Mouse (Mus musculus) right cerebral cortex, postnatal 25 days (tissue): Measurements from ENCODE around the gene Gm7358.
"Not testable (repeated sequence)": the region's sequence is repeated elsewhere in the genome, so short reads cannot be mapped to it uniquely, and the experiment has no call there.

Experiments used
- DNase-seq: peaks from one replicate; pipeline ENCODE4 v3.0.0; 2022

Gene Gm7358

GRCm38 (mm10) chr17:14059431-14059830, at the start of gene Gm7358:
Gm7358 (minus strand) TSS chr17:14059531.
- not testable (repeated sequence) for DNase-seq

DNA sequence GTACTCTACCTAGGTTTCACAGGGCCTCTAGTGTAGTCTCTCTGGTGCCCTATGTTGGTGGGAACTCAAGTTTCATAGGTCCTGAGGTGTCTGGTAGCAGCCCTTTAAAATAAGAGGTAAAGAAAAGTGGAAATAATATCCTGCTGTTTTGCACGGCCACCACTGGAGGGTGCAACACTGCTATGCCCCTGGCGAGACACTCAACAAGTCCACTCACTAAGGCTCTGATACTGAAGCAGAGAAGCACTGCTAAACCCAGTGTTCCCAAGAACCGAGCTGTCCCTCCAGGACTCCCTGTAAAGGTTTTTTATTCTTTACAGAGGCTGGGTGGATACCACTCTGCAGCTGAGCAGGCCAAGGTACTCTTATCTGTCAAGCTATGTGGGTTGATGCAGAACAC, 43.7 kb upstream of the Gm7358 start:
- not testable (repeated sequence) for DNase-seq

- peak; percentile 23 for DNase-seq
Observed at GRCm38 (mm10) chr17:14101446-14101980, 42.2 kb upstream of the Gm7358 start.

GRCm38 (mm10) chr17:14099886-14100285, 40.6 kb upstream of the Gm7358 start:
- DNase-seq = not testable (repeated sequence)

- DNase-seq = not testable (repeated sequence)
Observed at GRCm38 (mm10) chr17:14094165-14094564, 34.8 kb upstream of the Gm7358 start.

DNA sequence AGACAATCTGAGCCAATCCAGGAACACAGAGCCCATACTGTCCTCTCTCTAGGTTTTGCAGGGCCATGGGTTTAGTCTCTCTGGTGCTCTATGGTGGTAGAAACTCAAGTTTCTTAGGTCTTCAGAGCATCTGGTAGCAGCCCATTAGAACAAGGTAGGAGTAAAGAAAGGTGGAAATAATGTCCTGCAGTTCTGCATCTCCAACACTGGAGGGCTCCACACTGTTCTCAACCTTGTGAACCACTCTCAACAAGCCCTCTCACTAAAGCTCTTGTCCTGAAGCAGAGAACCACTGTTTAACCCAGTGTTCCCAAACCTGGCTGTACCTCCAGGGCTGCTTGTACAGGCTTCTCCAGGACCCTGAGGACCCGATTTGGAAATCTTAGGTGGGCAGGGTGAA, 27.3 kb upstream of the Gm7358 start:
- not testable (repeated sequence) for DNase-seq

DNA sequence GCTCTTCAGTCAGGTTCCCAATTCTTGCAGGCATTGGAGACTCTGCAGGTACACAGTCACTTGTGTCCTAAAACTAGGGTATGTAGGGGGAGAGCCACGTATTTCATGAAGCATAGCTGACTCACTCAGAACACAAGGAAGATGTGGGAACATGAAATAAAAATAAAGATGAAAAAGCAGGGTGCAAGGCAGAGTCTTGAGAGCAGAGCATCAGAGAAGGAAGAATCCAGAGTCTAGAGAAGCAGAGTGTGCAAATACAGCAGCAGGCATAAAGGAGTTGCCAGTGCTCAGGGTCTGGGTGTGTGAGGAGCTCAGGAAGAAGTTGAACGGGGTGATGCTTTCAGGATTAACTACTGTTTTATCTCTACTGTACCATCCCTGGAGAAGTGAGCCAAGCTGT, 17.5 kb downstream of the Gm7358 start:
- DNase-seq = not testable (repeated sequence)

GRCm38 (mm10) chr17:14037012-14037411, 22.3 kb downstream of the Gm7358 start:
- DNase-seq = not testable (repeated sequence)

GRCm38 (mm10) chr17:14036113-14036512, 23.2 kb downstream of the Gm7358 start:
- not testable (repeated sequence) for DNase-seq
